In the genomic region with DNA sequence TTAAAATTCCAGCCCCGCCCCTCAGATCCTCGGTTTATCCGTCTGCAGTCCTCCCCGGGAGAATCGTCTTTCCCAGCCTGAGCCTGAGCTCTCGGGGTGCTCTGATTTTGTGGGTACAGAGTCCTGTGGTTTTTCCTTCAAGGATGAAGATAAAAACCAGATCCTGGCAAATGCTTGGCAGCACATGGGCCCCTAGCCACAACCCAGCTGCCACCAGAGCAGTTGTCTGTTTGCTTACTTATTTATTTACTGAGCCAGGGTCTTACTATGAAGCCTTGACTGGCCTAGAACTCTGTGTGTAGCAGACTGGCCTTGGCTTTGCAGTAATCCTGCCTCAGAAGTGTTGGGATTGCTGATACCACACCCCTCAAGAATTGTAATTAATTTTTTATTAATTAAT, we compare ENCODE assay signal across 28 mouse cellular contexts. TPM values are rescaled to one million over a fixed set of nuclear protein-coding genes. Genes with fewer than 3 reads are reported as not detected.
DNase-seq lines count a peak whose midpoint lies in the region; ATAC-seq and TF ChIP-seq lines count a peak whose summit lies in the region.
"Had no signal": no experiment of that assay in that cellular context is flagged by ENCODE, and none has a peak within 500 bp of the region (broad histone marks: within the 10 kb centered on the region; RNA-seq: fewer than 3 reads in every experiment).

No protein-coding gene starts in this region.

- no peak for DNase-seq in lung, embryonic 14.5 days
- DNase-seq in lung, postnatal 10 days: no peak
- no peak for DNase-seq in midbrain, embryonic 10.5 days (ENCODE audit: low spot score)
- no peak for DNase-seq in midbrain, postnatal 0 days (ENCODE audit: low spot score)
- DNase-seq: adrenal gland, adult 8-10 months; adrenal gland, postnatal 14 days; adrenal gland, postnatal 36 days; B cell, adult 2 months; cerebellum, adult 11-12 months; cerebellum, adult 2 months; cerebellum, adult 9-10 months; cerebellum, postnatal 10 days; cerebellum, postnatal 25 days had no signal

- H3K27me3 ChIP-seq in lung, embryonic 14.5 days (ENCODE audit: insufficient read depth, low read length): no peaks in the 10 kb centered on the region
- H3K27me3 ChIP-seq in midbrain, embryonic 10.5 days (ENCODE audit: low read depth, poor library complexity, severe bottlenecking): peaks cover 33% of the 10 kb centered on the region
- peaks cover 7% of the 10 kb centered on the region; the same call in 1 of the 2 replicates for H3K27me3 ChIP-seq in midbrain, postnatal 0 days (ENCODE audit: insufficient read depth, low read length)
- no peaks in the 10 kb centered on the region for H3K27me3 ChIP-seq in myocyte (ENCODE audit: control insufficient read depth, insufficient read depth, insufficient read length)
- no peaks in the 10 kb centered on the region for H3K27me3 ChIP-seq in stomach, embryonic 16.5 days (ENCODE audit: control insufficient read depth, insufficient read depth, low read length)
- H3K27me3 ChIP-seq in hindbrain, embryonic 16.5 days (replicated peaks; ENCODE audit: control insufficient read depth, insufficient read depth, low read length): peaks cover 4% of the 10 kb centered on the region
- H3K27me3 ChIP-seq: Patski had no signal

- H3K79me2 ChIP-seq in myocyte (ENCODE audit: control insufficient read depth, insufficient read depth): no peaks in the 10 kb centered on the region

- no peaks in the 10 kb centered on the region for H3K36me3 ChIP-seq in lung, embryonic 14.5 days (ENCODE audit: insufficient read depth)
- H3K36me3 ChIP-seq in midbrain, embryonic 10.5 days: no peaks in the 10 kb centered on the region
- H3K36me3 ChIP-seq in midbrain, postnatal 0 days (ENCODE audit: insufficient read depth, low read length): no peaks in the 10 kb centered on the region
- no peaks in the 10 kb centered on the region for H3K36me3 ChIP-seq in myocyte (ENCODE audit: control insufficient read depth, insufficient read depth)
- no peaks in the 10 kb centered on the region for H3K36me3 ChIP-seq in stomach, embryonic 16.5 days (ENCODE audit: control insufficient read depth, insufficient read depth, low read length)
- H3K36me3 ChIP-seq in hindbrain, embryonic 16.5 days (ENCODE audit: control insufficient read depth, insufficient read depth, low read length): no peaks in the 10 kb centered on the region
- H3K36me3 ChIP-seq: embryonic facial prominence, embryonic 10.5 days; embryonic facial prominence, embryonic 12.5 days; G1E had no signal

- H3K4me1 ChIP-seq in lung, embryonic 14.5 days (ENCODE audit: insufficient read depth): no peaks in the 10 kb centered on the region
- peaks cover 39% of the 10 kb centered on the region for H3K4me1 ChIP-seq in midbrain, embryonic 10.5 days
- no peaks in the 10 kb centered on the region for H3K4me1 ChIP-seq in midbrain, postnatal 0 days (ENCODE audit: insufficient read depth, low read length)
- peaks cover 8% of the 10 kb centered on the region for H3K4me1 ChIP-seq in stomach, embryonic 16.5 days (ENCODE audit: control insufficient read depth, insufficient read depth, low read length)
- peaks cover 2% of the 10 kb centered on the region; the same call in 1 of the 2 replicates for H3K4me1 ChIP-seq in hindbrain, embryonic 16.5 days (ENCODE audit: control insufficient read depth, insufficient read depth, low read depth, low read length)
- H3K4me1 ChIP-seq: embryonic facial prominence, embryonic 12.5 days had no signal

- no peak overlapping the region for H3ac ChIP-seq in myocyte (ENCODE audit: control insufficient read depth, insufficient read length)

- 0 out of 2 replicates have a peak overlapping the region, but pooled peaks have one; percentile 36 for H3K27ac ChIP-seq in lung, embryonic 14.5 days (ENCODE audit: low read depth)
- H3K27ac ChIP-seq in midbrain, embryonic 10.5 days (replicated peaks): peak overlapping the region; percentile 70; the same call in 1 of the 2 replicates
- no peak overlapping the region for H3K27ac ChIP-seq in midbrain, postnatal 0 days (ENCODE audit: low read depth, low read length)
- peak overlapping the region; percentile 54 for H3K27ac ChIP-seq in stomach, embryonic 16.5 days (ENCODE audit: low read length)
- H3K27ac ChIP-seq in hindbrain, embryonic 16.5 days (ENCODE audit: low read depth, low read length): no peak overlapping the region
- H3K27ac ChIP-seq: embryonic facial prominence, embryonic 12.5 days; forebrain, embryonic 13.5 days had no signal

- no peak for ATAC-seq in lung, embryonic 14.5 days (ENCODE audit: insufficient read depth)
- no peak for ATAC-seq in midbrain, postnatal 0 days (ENCODE audit: low FRiP score)
- no peak for ATAC-seq in stomach, embryonic 16.5 days (ENCODE audit: insufficient read depth, low FRiP score)
- ATAC-seq in hindbrain, embryonic 16.5 days: no peak
- ATAC-seq: activated CD4-positive, CD25-positive, alpha-beta regulatory T cell, adult 4 months; CD4-positive, CD25-positive, alpha-beta regulatory T cell, adult 4 months; forebrain, embryonic 13.5 days; Patski had no signal

- H3K4me3 ChIP-seq in lung, embryonic 14.5 days (ENCODE audit: low read depth, low read length): no peak overlapping the region
- H3K4me3 ChIP-seq in midbrain, embryonic 10.5 days: no peak overlapping the region
- no peak overlapping the region for H3K4me3 ChIP-seq in midbrain, postnatal 0 days (ENCODE audit: low read depth, low read length)
- H3K4me3 ChIP-seq in myocyte: no peak overlapping the region
- H3K4me3 ChIP-seq in stomach, embryonic 16.5 days (replicated peaks; ENCODE audit: low read length): no peak overlapping the region
- no peak overlapping the region for H3K4me3 ChIP-seq in hindbrain, embryonic 16.5 days (ENCODE audit: low read length)
- H3K4me3 ChIP-seq: embryonic facial prominence, embryonic 10.5 days; embryonic facial prominence, embryonic 12.5 days; forebrain, embryonic 13.5 days had no signal

- no peak for TF ChIP-seq CTCF in lung, embryonic 14.5 days (IDR thresholded peaks at IDR 0.05; ENCODE audit: low read depth)
- no peak for TF ChIP-seq CTCF in midbrain, postnatal 0 days (IDR thresholded peaks at IDR 0.05)

- WGBS in lung, embryonic 14.5 days: 85% methylated on average over 6 of the region's 6 CpGs
- WGBS in midbrain, embryonic 10.5 days: 85% methylated on average over 6 of the region's 6 CpGs
- WGBS in midbrain, postnatal 0 days: 88% methylated on average over 6 of the region's 6 CpGs
- 71% methylated on average over 6 of the region's 6 CpGs for WGBS in stomach, embryonic 16.5 days
- WGBS in hindbrain, embryonic 16.5 days: 87% methylated on average over 6 of the region's 6 CpGs

- H3K4me2 ChIP-seq in lung, embryonic 14.5 days: no peak overlapping the region
- no peak overlapping the region for H3K4me2 ChIP-seq in midbrain, postnatal 0 days (ENCODE audit: low read depth, low read length, poor library complexity, severe bottlenecking)
- H3K4me2 ChIP-seq in myocyte (ENCODE audit: low read depth): no peak overlapping the region
- no peak overlapping the region for H3K4me2 ChIP-seq in stomach, embryonic 16.5 days (ENCODE audit: low read depth, low read length)
- no peak overlapping the region for H3K4me2 ChIP-seq in hindbrain, embryonic 16.5 days (ENCODE audit: low read length)
- H3K4me2 ChIP-seq: embryonic facial prominence, embryonic 12.5 days; forebrain, embryonic 13.5 days had no signal

- no peaks in the 10 kb centered on the region for H3K9me3 ChIP-seq in lung, embryonic 14.5 days (ENCODE audit: low read depth, low read length)
- no peaks in the 10 kb centered on the region for H3K9me3 ChIP-seq in midbrain, embryonic 10.5 days (replicated peaks)
- H3K9me3 ChIP-seq in midbrain, postnatal 0 days (ENCODE audit: low read length): no peaks in the 10 kb centered on the region
- H3K9me3 ChIP-seq in stomach, embryonic 16.5 days (replicated peaks; ENCODE audit: control insufficient read depth, low read length): no peaks in the 10 kb centered on the region
- no peaks in the 10 kb centered on the region for H3K9me3 ChIP-seq in hindbrain, embryonic 16.5 days (ENCODE audit: control insufficient read depth, low read length)
- H3K9me3 ChIP-seq: embryonic facial prominence, embryonic 10.5 days; embryonic facial prominence, embryonic 12.5 days; forebrain, embryonic 13.5 days had no signal

- H3K9ac ChIP-seq in lung, embryonic 14.5 days: no peak overlapping the region
- H3K9ac ChIP-seq in midbrain, postnatal 0 days (replicated peaks; ENCODE audit: low read length, poor library complexity, severe bottlenecking): no peak overlapping the region
- no peak overlapping the region for H3K9ac ChIP-seq in stomach, embryonic 16.5 days (ENCODE audit: low read length)
- H3K9ac ChIP-seq in hindbrain, embryonic 16.5 days (ENCODE audit: low read depth, low read length): no peak overlapping the region
- H3K9ac ChIP-seq: embryonic facial prominence, embryonic 12.5 days; forebrain, embryonic 13.5 days had no signal

- TF ChIP-seq POLR2A in myocyte (IDR thresholded peaks at IDR 0.05; ENCODE audit: insufficient read length, low read depth): no peak

RNA-seq across cellular contexts. Expression of gene Fam131c, which starts 8.8 kb away (rescaled TPM):
- polyA plus RNA-seq in lung, embryonic 14.5 days (2014; fragmentation: Nextera tagmentation; extraction: Ambion mirVana): 3.2 and 4.2 TPM in 2 replicates
- 0.70 and 1.2 TPM in 2 replicates for polyA plus RNA-seq in midbrain, embryonic 10.5 days (2016; fragmentation: Nextera tagmentation; extraction: Ambion mirVana)
- 105 and 119 TPM in 2 replicates for total RNA-seq in midbrain, postnatal 0 days (2014; rRNA removed)
- 56.7 and 60.2 TPM in 2 replicates for polyA plus RNA-seq in midbrain, postnatal 0 days (2015; fragmentation: Nextera tagmentation; extraction: Ambion mirVana)
- 0.77 TPM for polyA plus RNA-seq in myocyte (2012; fragmentation: generic; extraction: Trizol)
- 3.0 and 3.5 TPM in 2 replicates for polyA plus RNA-seq in stomach, embryonic 16.5 days (2015; fragmentation: Nextera tagmentation; extraction: Ambion mirVana)
- 44.3 and 49.8 TPM in 2 replicates for polyA plus RNA-seq in hindbrain, embryonic 16.5 days (2015; fragmentation: Nextera tagmentation; extraction: Ambion mirVana)
- total RNA-seq: CH12.LX, G1E had no signal
- polyA plus RNA-seq: activated CD4-positive, CD25-positive, alpha-beta regulatory T cell, adult 4 months; CD4-positive, CD25-positive, alpha-beta regulatory T cell, adult 4 months; G1E had no signal

RNA-seq across cellular contexts. Expression of gene Clcnka, which starts 39.3 kb away (rescaled TPM):
- polyA plus RNA-seq in lung, embryonic 14.5 days (2014; fragmentation: Nextera tagmentation; extraction: Ambion mirVana): 0.31 and 0.80 TPM in 2 replicates
- not detected in 2 replicates for polyA plus RNA-seq in midbrain, embryonic 10.5 days (2016; fragmentation: Nextera tagmentation; extraction: Ambion mirVana)
- total RNA-seq in midbrain, postnatal 0 days (2014; rRNA removed): not detected in 2 replicates
- polyA plus RNA-seq in midbrain, postnatal 0 days (2015; fragmentation: Nextera tagmentation; extraction: Ambion mirVana): 0.07 and 0.12 TPM in 2 replicates
- 0.85 TPM for polyA plus RNA-seq in myocyte (2012; fragmentation: generic; extraction: Trizol)
- polyA plus RNA-seq in stomach, embryonic 16.5 days (2015; fragmentation: Nextera tagmentation; extraction: Ambion mirVana): 0.17 TPM in 1 of 2 replicates, not detected in the other
- polyA plus RNA-seq in hindbrain, embryonic 16.5 days (2015; fragmentation: Nextera tagmentation; extraction: Ambion mirVana): 0.57 and 0.78 TPM in 2 replicates
- total RNA-seq: adrenal gland, adult 18-20 months; adrenal gland, adult 8-10 months; adrenal gland, postnatal 14 days; adrenal gland, postnatal 36 days; CH12.LX; G1E had no signal
- polyA plus RNA-seq: activated CD4-positive, CD25-positive, alpha-beta regulatory T cell, adult 4 months; CD4-positive, CD25-positive, alpha-beta regulatory T cell, adult 4 months; cerebellum, adult 2 months; cortical plate, adult 2 months; G1E had no signal

RNA-seq across cellular contexts. Expression of gene Clcnkb, which starts 56.6 kb away (rescaled TPM):
- not detected in 2 replicates for polyA plus RNA-seq in lung, embryonic 14.5 days (2014; fragmentation: Nextera tagmentation; extraction: Ambion mirVana)
- not detected in 2 replicates for polyA plus RNA-seq in midbrain, embryonic 10.5 days (2016; fragmentation: Nextera tagmentation; extraction: Ambion mirVana)
- not detected in 2 replicates for total RNA-seq in midbrain, postnatal 0 days (2014; rRNA removed)
- 0.27 and 0.43 TPM in 2 replicates for polyA plus RNA-seq in midbrain, postnatal 0 days (2015; fragmentation: Nextera tagmentation; extraction: Ambion mirVana)
- polyA plus RNA-seq in myocyte (2012; fragmentation: generic; extraction: Trizol): 0.23 TPM
- not detected in 2 replicates for polyA plus RNA-seq in stomach, embryonic 16.5 days (2015; fragmentation: Nextera tagmentation; extraction: Ambion mirVana)
- not detected in 2 replicates for polyA plus RNA-seq in hindbrain, embryonic 16.5 days (2015; fragmentation: Nextera tagmentation; extraction: Ambion mirVana)
- total RNA-seq: adrenal gland, adult 18-20 months; adrenal gland, adult 8-10 months; adrenal gland, postnatal 14 days; adrenal gland, postnatal 36 days had no signal
- polyA plus RNA-seq: activated CD4-positive, CD25-positive, alpha-beta regulatory T cell, adult 4 months; CD4-positive, CD25-positive, alpha-beta regulatory T cell, adult 4 months; cerebellum, adult 2 months; cortical plate, adult 2 months; embryonic facial prominence, embryonic 12.5 days; embryonic facial prominence, embryonic 14.5 days; forebrain, embryonic 11.5 days; forebrain, embryonic 13.5 days; G1E had no signal

RNA-seq across cellular contexts. Expression of gene Epha2, which starts 58.2 kb away (rescaled TPM):
- polyA plus RNA-seq in lung, embryonic 14.5 days (2014; fragmentation: Nextera tagmentation; extraction: Ambion mirVana): 6.9 and 7.6 TPM in 2 replicates
- 3.6 and 3.7 TPM in 2 replicates for polyA plus RNA-seq in midbrain, embryonic 10.5 days (2016; fragmentation: Nextera tagmentation; extraction: Ambion mirVana)
- total RNA-seq in midbrain, postnatal 0 days (2014; rRNA removed): 3.1 and 3.2 TPM in 2 replicates
- polyA plus RNA-seq in midbrain, postnatal 0 days (2015; fragmentation: Nextera tagmentation; extraction: Ambion mirVana): 0.27 and 0.30 TPM in 2 replicates
- polyA plus RNA-seq in myocyte (2012; fragmentation: generic; extraction: Trizol): 46.8 TPM
- 9.5 and 12.1 TPM in 2 replicates for polyA plus RNA-seq in stomach, embryonic 16.5 days (2015; fragmentation: Nextera tagmentation; extraction: Ambion mirVana)
- 1.1 TPM in 2 replicates for polyA plus RNA-seq in hindbrain, embryonic 16.5 days (2015; fragmentation: Nextera tagmentation; extraction: Ambion mirVana)
- total RNA-seq: G1E had no signal
- polyA plus RNA-seq: activated CD4-positive, CD25-positive, alpha-beta regulatory T cell, adult 4 months; G1E had no signal

Comparison
In these comparisons a context has a peak if more than half of its experiments do, and no peak if none do; other contexts are left out.
1. H3K27ac ChIP-seq: peak in lung, embryonic 14.5 days (single experiment), midbrain, embryonic 10.5 days (single experiment) and stomach, embryonic 16.5 days (single experiment); none in midbrain, postnatal 0 days (single experiment) and hindbrain, embryonic 16.5 days (single experiment).